Mouse (Mus musculus) cerebellum, postnatal 25 days (tissue): ENCODE results near the gene Pitpnm1.
A peak's percentile ranks its signal among the peaks of the same experiment; 100 is the strongest.
"Not testable (repeated sequence)": the region's sequence is repeated elsewhere in the genome, so short reads cannot be mapped to it uniquely, and the experiment has no call there.

ENCODE experiments used
- DNase-seq, 2 experiments: peaks; one replicate each; pipeline ENCODE4 v3.0.0; 2021; ENCODE audit warnings: mixed read lengths in 2 of 2

The Pitpnm1 gene

DNA sequence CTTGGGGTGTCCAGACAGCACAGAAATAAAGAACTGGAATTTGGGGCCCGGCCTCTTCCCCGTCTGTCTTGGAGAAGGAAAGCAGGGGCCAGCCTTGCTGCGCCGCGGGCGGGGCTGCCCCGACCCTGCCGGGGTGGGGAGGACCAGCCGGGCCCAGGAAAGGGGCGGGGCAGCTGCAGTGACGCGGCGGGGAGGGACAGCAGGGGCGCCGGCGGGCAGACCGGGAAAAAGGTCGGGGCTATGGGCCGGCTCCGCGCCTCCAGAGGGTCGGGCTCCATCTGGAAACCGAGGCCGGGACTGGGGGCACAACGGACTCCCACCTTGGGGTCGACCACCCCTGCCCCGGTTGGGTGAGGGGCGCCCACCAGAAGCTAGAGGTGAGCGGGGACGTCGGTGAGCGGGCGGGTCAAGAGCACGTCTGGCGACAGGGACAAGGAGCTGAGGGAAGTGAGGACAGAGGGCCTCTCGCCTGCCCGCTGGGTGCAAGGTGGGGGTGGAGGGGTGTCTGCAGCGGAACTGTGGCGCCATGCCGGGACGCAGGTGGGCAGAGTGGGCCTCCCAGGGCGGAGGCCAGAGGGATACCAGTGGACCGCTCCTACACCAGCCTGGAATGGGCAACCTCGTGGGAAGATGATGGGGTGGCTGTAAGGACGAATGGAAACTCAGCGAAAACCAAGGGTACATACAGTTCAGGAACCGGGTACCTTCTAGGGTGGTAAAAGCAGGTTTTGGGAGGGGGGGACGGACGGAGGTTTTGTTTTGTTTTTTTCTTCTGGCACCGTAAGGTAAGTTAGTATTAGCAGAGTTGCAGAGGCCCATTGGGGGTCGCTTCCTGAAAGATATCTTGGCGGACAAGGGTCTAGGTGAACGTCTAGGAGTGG lies at the start of gene Pitpnm1:
Pitpnm1 (plus strand) TSS at position 162 of the 881 bp plus-strand sequence.
- peak; percentile 77 to 86 for DNase-seq

DNA sequence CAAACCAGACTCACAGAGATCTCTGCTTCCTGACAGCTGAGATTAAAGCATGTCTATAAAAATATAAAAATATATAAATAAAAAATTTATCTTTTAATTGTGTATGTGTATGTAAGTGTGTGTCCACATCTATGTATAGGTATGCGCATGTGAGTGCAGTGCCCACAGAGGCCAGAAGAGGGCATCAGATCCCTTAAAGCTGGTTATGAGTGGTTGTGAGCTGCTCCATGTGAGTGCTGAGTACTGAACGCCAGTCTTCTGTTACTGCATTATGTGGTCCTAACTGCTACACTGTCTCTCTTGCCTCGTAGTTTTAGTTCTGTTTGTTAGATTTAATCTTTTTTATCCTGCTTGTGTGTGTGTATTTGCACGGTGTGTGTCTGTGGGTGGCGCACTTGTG lies 48.8 kb upstream of the Pitpnm1 start:
- DNase-seq = peak in 1 of 2 experiments; percentile 41

DNA sequence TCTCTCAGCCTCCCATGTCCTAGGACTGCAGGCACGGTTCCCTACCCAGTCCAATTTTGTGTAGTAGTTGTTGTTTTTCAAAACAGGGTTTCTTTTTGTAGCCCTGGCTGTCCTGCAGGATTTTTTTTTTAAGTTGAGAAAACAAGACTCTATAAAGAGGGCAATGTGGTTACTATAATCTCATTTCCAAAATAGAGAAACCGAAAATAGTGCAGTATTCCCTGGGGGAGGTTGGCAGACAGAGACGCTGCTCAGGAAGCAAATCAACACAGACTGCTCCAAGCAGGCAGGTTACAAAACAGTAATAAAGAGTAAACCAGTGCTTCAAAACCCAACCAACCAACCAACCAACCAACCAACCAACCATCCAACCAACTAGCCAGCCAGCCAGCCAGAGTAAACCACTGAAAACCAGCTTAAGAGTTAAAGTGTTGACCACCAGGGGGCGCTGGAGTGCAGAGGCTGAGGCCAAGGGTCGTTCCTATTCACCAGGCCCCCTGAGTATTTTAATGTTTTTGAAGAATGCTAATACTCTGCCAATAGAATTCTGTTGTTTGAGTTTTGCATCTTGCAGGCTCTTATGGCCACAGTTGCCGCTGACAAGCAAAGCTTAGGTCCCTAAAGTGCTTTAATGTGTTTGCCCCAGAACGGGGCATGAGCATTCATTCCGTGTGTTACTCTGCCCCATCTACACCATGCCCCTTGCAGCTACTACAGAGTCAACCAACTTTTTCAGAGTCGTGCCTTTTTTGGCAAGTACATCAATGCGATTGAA lies 47.9 kb upstream of the Pitpnm1 start:
- DNase-seq = peak; percentile 70 to 85

DNA sequence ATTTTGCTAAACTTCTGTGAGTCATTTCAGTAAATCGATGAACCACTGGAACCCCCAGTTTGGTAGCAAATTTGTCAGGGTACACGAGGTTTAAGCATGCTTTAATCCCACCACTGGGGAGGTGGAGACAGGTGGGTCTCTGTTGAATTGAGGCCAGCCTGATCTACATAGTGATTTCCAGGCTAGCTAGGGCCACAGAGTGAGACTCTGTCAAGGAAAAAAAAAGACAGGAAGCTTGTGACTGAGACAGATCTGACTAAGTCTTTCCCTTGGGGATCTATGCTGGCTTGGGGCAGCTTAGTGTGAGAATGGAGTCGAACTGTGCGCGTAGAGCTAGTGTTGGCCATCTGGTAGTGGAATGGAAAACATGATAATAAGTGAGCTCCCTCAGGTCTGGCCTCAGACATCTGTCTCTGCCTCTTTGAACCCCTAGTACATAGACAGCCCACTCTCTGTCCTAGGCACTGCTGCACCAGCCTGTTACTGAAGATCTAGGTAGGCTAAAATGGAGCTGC lies 47.2 kb upstream of the Pitpnm1 start:
- DNase-seq = no peak

DNA sequence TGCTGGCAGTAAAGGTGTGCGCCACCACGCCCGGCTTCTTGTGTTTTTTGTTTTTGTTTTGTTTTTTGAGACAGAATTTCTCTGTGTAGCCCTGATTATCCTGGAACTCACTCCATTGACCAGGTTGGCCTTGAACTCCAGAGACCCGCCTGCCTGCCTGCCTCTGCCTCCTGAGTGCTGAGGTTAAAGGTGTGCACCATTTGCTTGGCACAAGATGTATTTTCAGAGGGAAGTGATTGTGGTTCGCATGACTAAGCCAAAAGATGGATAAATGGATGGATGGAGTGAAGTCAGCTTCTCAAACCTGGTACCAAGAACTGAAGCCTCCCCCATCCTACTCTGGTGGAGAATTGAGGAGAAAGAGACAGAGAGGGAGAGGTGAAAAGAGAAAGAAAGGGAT lies 45.2 kb upstream of the Pitpnm1 start:
- no peak for DNase-seq

DNA sequence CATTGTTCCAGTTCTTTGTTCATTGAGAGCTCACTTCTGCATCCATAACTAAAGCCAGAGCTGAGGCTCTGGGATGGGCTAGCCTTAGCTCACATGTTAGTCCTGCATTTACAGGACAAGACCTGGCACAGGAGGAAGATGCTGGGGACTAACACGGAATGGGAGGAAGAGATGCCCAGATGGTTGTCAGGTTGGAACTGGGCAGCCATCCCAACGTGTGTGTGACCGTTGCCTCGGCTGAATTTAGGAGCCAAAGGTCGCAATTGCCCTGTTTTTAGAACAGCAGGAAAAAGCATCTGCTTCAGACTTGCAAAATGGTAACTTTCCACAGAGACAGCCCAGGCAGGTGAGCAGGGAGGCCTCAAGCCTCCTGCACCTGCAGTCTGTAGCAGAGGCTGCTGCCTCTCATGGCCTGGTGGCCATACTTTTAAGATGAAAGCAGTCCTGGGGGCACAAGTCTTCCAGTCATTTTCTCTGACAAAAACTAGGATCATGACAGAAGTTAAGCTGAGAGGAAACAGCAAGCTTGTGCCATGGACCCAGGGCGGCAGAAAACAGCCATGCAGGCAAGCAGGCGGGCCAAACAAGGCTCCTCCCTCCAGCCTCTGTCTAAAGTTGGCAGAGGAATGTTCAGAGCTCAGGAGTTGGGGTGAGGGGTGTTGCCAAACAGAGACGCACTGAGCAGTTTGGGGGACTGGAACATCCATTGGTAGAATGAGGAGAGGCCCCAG lies 44.4 kb upstream of the Pitpnm1 start:
- DNase-seq = peak; percentile 76 to 83

DNA sequence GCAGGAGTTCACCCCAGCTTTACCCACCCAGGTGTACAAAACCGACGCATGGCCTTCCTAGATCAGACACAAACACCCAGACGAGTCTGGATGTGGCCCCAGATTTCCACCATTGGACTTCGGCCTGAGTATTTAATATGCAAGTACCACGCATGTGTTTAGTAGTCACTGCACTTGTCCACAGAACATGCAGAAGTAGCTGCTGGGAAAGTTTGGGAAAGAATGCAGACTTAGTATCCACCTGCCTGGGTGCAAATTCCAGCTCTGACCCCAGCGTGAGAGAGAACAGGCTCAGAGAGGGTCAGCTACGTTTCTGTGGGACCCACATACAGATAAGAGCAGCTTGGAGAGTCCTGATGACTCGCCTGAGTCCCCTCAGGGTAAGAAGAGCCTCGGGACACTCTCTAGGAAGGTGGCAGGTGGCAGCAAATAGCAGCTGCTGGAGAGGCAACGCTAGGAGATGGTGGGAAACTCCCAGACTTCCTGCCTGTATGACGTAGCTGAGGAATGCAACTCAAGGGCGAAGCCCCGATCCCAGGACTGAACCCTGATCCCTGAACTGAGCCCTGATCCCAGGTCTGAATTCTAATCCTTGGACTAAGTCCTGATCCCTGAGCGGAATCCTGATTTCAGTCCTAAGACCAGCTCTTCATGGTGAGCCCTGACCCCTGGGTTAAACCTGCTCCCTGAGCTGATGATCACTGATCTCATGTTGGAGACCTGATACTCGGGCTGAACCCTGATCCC lies 43.7 kb upstream of the Pitpnm1 start:
- DNase-seq = no peak

DNA sequence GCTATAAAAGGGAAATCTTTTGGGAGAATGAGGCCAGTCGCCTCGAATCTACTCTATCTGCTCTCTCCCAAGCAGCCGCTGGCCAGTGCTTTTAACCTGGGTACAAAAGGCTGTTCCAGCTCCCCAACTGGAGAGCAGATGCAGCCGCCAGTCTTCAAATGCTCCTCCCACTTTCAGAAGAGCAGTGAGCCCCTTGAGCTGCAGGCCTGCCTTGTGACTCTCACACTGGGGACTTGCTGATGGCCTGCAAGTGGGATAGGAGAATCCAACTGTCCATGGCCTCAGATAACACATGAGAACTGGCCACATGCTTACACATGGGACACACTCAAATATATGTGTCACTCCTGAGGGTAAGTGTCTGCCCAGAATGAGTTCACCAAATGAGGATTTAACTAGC lies 43.1 kb upstream of the Pitpnm1 start:
- DNase-seq = no peak

DNA sequence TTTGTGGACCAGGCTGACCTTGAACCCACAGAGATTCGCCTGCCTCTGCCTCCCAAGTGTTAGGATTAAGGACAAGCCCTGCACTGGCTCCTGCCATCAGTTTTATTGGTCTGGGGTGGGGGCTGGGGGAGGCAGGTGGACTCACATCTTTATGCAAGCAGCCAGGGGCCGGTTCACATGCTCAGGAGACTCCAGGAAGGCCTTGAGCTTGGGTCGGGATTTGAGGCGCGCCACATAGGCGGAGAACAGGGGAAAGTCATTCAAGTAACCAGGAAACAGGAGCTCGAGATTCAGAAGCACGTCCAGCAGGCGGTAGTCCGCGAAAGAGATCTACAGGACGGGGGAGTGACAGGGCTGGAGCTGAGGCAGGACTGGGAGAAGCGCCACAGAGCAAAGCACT lies 42.4 kb upstream of the Pitpnm1 start:
- no peak for DNase-seq

DNA sequence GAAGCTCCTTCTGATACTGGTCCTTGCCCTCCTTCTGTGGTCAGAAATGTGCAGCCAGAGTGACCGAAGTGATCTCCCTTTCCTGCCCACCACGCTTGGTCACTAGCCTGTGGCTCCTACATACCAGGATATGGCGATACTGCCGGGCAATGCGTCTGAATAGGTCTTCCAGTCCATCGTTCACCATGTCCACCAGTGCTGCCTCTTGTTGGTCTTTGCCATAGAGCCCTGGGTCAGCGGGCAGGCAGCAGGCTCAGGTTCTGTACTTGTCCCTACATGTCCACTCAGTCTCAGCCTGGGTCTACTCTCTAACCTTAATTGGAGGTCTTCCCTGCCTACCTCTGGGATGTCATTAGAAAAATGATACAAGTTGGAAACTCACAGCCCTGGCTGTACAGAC lies 41.8 kb upstream of the Pitpnm1 start:
- no peak for DNase-seq

DNA sequence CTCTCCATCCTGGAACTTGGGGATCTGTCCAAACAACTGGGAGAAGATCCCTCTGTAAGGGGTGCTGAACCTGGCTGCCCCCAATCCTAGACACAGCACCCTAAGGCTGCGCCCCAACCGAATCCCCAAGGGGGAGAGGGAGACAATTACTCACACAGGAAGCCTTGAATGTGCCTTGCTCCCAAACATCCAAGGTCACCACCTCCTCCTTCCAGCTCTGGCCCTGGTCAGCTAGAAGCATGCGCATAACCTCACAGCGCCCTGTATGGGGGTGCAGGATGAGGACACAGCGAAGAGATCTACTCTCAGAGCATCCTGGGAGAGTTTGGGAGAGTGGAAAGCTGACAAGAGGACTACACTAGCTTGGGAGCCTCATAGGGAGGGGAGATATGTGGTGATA lies 41.2 kb upstream of the Pitpnm1 start:
- DNase-seq = no peak

DNA sequence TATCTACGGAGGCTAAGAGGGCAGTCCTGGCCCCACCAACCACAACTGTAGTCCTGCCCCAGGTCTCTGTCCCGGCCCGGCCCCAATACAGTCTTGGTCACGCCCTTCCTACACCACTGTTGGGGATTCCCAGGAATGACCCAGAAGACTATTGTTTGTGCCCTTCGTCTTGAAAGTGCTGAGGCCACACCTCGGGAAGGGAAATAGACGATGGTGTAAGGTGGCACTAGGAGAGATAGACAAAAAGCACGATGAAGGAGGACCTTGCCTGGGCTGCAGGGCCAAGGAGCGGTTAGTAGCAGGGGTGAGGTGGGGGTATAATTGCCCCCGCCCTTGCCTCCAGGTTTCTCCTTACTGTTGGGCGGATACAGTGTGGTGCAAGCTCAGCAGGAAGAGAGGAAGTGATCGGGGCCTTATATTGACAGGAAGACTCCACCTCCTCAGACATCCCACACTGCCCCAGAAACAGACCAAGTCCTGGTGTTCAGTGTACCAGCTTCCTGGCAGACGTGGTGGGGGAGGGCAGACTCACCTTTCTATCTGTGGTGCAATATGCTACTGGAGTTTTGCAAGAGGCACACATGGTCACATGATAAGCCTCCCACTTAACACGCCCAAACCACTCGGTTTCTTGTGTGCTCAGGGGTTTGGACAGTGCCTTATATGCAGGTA lies 40.6 kb upstream of the Pitpnm1 start, which contains the start of gene Gstp3:
Gstp3 (minus strand) TSS at position 501 of the 672 bp plus-strand sequence.
- DNase-seq = no peak

DNA sequence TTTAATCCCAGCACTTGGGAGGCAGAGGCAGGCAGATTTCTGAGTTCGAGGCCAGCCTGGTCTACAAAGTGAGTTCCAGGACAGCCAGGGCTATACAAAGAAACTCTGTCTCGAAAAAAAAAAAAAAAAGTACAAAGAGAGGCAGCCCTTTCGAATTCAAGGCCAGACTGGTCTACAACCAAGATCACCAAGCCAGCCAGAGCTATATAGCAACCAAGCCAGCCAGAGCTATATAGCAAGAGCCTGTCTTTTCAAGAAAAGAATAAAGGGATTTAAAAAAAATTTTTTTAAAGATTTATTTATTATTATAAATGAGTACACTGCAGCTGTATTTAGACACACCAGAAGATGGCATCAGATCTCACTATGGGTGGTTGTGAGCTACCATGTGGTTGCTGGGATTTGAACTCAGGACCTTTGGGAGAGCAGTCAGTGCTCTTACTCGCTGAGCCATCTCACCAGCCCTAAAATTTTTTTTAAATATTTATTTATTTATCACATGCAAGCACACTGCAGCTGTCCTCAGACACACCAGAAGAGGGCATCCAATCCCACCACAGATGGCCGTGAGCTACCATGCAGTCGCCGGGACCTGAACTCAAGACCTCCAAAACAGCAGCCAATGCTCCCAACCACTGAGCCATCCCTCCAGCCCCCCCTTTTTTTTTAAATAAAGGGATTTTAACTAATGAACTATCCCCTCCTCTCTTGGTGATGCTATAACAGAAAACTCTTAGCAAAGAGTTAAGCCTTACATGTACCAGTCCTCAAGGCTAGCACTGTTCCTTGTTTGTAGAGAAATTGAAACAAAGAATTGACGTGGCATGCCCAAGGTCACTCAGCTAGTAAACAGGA lies 39.5 kb upstream of the Pitpnm1 start:
- DNase-seq = not testable (repeated sequence)

DNA sequence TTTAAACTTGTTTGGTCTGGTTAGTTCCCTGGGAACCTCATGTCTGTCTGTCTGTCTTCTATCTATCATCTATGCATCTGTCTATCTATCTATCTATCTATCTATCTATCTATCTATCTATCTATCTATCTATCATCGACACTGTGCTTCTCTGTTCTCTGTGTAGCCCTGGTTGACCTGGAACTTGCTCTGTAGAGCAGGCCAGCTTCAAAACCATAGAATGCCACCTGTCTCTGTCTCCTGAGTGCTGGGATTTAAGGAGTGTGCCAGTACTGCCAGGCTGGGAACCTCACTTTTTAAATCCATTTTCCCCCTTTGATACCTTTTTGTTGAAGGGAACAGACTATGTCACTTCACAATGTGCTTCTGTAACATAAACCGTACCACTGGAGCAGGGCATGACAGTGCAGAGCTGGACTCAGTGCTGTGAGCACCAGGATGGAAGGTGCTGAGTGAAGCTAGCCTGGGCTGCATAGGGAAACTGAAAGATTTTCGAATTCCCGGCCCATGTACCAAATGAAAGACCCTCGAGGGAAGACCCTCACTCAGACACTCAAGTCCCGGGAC lies 38.8 kb upstream of the Pitpnm1 start:
- DNase-seq = no peak

DNA sequence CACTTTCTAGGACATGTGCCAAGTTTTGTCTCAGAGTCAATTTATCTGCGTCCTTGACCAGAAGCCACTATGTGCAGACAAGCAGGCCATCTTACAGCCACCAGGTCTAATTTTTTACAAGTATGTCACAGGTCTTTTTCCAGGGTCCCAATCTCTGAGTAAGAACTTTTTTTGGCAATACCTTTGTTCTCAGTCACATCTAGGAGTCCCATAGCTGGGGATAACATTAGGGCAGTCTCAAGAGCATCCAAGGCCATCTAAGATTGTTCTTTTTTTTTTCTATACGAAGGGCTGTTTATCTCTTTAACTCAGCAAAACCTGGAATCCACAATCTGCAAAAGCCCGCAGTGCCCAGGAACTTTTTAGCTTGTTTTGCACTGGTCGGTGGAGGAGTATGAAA lies 36.4 kb upstream of the Pitpnm1 start:
- DNase-seq = not testable (repeated sequence)

DNA sequence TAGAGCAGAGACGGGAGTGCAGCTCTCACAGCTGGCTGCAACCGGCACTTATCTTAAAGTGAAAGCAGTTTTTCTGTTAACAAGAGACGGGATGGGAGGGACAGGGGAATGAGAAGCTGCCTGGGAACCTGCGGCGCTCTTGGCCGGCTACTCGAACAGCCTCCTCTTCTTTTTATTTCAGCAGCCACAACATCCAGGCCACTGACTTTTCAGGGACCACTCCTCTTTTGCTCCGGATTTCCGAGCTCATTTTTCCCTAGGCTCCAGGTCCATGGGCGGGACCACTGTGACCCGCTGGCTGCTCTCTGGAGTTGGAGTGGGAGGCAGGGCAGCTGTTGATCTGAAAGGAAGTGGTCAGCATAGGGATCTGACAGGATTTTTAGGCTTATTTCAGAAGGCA lies 35.3 kb upstream of the Pitpnm1 start:
- DNase-seq = not testable (repeated sequence)

DNA sequence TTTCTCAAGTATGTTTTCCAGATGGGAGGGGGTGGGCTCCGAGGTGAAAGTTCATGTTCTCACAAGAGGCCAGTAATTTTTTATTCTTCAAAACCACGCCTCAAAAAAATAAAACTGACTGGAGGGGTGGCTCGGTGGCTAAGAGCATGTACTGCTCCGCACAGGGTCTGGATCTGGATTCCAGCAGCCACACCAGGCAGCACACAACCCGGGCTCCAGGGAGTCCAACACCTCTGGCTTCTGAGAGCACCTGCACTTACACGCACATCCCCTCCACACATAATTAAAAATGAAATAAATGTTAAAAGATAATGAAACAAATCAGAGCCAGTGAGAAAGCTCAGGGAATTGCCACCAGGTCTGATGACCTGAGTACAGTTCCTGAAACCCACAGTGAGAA lies 33.5 kb upstream of the Pitpnm1 start:
- DNase-seq = no peak

DNA sequence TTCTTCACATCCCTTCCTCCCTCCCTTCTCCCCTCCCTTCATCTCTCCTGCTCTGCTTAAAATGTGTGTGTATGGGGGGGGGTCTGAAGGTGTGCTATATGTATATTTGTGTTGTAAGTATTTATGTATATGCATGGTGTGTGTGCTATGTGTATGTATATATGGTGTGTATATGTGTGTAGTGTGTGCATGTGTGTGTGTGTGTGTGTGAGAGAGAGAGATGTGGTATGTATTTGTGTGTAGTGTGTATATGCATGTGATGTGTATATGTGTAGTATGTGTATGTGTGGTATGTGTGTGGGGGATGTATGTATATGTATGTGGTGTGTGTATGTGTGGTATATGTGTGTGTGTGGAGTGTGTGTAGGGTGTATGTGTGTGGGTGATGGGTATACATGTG lies 32.9 kb upstream of the Pitpnm1 start:
- DNase-seq = no peak

DNA sequence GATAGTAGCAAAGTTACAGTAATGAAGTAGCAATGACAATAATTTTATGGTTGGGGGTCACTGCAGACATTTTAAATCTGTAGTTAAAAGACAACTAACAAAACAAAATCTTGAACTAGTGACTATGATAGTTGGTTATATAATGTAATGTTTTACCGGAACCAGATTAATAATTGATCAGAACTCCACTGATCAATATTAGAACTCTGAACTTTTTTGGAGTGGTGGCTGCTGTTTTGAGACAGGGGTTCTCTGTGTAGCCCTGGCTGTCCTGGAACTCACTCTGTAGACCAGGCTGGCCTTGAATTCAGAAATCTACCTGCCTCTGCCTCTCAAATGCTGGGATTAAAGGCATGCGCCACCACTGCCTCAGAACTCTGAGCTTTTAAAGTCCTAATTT lies 31.6 kb upstream of the Pitpnm1 start:
- DNase-seq = not testable (repeated sequence)

DNA sequence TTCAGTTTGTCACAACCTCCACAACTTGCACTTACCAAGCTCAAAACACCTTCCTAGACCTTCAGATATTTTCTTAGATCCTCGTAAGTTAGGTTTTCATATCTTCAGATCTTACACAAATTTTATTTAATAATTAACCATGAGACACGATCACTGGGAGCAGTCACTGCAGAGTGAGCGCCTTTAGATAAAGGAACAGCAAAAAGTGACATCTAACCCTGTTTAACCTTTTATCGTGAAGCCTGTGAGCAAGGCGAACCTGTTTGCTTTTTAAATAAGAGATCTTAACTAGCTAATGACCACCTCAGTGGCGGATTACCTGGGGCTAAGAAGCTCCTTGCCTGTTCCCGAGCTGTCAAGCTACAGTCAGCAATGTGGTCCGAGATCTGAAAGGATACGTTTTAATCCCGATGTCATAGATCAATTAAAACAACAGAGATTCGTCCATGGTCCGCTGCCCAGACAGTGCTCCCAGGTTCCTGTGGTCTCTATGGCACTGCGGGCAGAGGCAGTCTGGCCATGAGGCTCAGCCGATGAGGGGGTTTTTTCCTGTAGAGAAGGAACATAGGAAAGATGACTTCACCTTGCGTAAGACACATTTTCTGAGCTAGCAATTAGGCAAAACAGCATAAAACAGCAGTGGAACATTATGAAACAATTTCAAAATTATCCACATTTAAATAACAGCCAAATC lies 30.9 kb upstream of the Pitpnm1 start:
- DNase-seq = no peak
